Mouse (Mus musculus) heart, postnatal 10 days (tissue): Measurements from ENCODE around the gene Sorbs2. TPM values are rescaled to one million over a fixed set of nuclear protein-coding genes. Genes with fewer than 3 reads are reported as not detected.

ENCODE experiments used
- total RNA-seq, 2 experiments: library from RNA; stranded (reverse); gene quantifications; 2 replicates each; pipeline ENCODE4 v1.2.3; 2021

Sorbs2 gene
- total RNA-seq, 2 experiments from 2014 or later, result 665 to 789 TPM

Other genes with a start within 250 kb of the Sorbs2 start
- gene F11, start 245.8 kb upstream of the Sorbs2 start, total RNA-seq, result not detected
- not detected for gene Klkb1, start 212.9 kb upstream of the Sorbs2 start, total RNA-seq
- not detected for gene Gm45753, start 199.3 kb upstream of the Sorbs2 start, total RNA-seq
- 1 to 10 TPM; 1.5 to 1.7 TPM for gene Cyp4v3, start 174.6 kb upstream of the Sorbs2 start, total RNA-seq
- 1 to 10 TPM; 4.7 to 5.3 TPM for gene Fam149a, start 125.5 kb upstream of the Sorbs2 start, total RNA-seq
- gene Tlr3, start 96.7 kb upstream of the Sorbs2 start, total RNA-seq, result 1 to 10 TPM; 7.7 to 8.8 TPM